Mouse (Mus musculus) limb, embryonic 11.5 days (tissue): Measurements from ENCODE around the gene Clk3. TPM values are rescaled to one million over a fixed set of nuclear protein-coding genes. Genes with fewer than 3 reads are reported as not detected.
A peak's percentile ranks its signal among the peaks of the same experiment; 100 is the strongest.

Experiments used
- ATAC-seq: fragments of 200-750 bp; cut with Nextera tagmentation; 2 replicates; pipeline ENCODE4 v1.8.0; 2017; ENCODE audit warnings: low read depth; ENCODE audit not compliant: insufficient number of reproducible peaks, low FRiP score, low TSS enrichment
- DNase-seq: peaks from one replicate; pipeline ENCODE4 v3.0.0-alpha.2; 2015; ENCODE audit warnings: low spot score
- H3K27ac ChIP-seq: fragments of 300-500 bp; sonication (generic); replicated peaks from 2 replicates; pipeline ENCODE4 v1.5.1; 2014; ENCODE audit warnings: low read depth, mild to moderate bottlenecking, low read length
- H3K27me3 ChIP-seq: fragments of 300-500 bp; sonication (generic); 2 replicates; pipeline ENCODE4 v1.6.1; 2014; ENCODE audit warnings: mild to moderate bottlenecking, low read length, mixed read lengths; ENCODE audit not compliant: control insufficient read depth, insufficient read depth
- H3K36me3 ChIP-seq: fragments of 300-500 bp; sonication (generic); 2 replicates; pipeline ENCODE4 v1.6.1; 2014; ENCODE audit warnings: mild to moderate bottlenecking, low read length, moderate library complexity, mixed read lengths; ENCODE audit not compliant: control insufficient read depth, insufficient read depth
- H3K4me1 ChIP-seq: fragments of 300-500 bp; sonication (generic); 2 replicates; pipeline ENCODE4 v1.6.1; 2014; ENCODE audit warnings: low read length, mixed read lengths; ENCODE audit not compliant: control insufficient read depth, insufficient read depth
- H3K4me2 ChIP-seq: fragments of 300-500 bp; sonication (generic); 2 replicates; pipeline ENCODE4 v1.6.1; 2014; ENCODE audit warnings: low read depth, mild to moderate bottlenecking, moderate library complexity; ENCODE audit not compliant: severe bottlenecking
- H3K4me3 ChIP-seq: fragments of 300-500 bp; sonication (generic); 2 replicates; pipeline ENCODE4 v1.5.1; 2014; ENCODE audit warnings: low read depth, low read length
- H3K9ac ChIP-seq: fragments of 300-500 bp; sonication (generic); 2 replicates; pipeline ENCODE4 v1.6.1; 2014; ENCODE audit warnings: mild to moderate bottlenecking, low read length
- H3K9me3 ChIP-seq: fragments of 300-500 bp; sonication (generic); 2 replicates; pipeline ENCODE4 v1.6.1; 2016; ENCODE audit warnings: low read length; ENCODE audit not compliant: control insufficient read depth
- WGBS: fragments of 180-500 bp; shearing (Covaris S2); extraction: QIAGEN DNeasy Blood & Tissue Kit; methylation state at CpG from one replicate; pipeline ENCODE4 v1.1.7; 2014; 5-methylcytosine and 5-hydroxymethylcytosine counted together
- polyA plus RNA-seq: library from polyadenylated mRNA; unstranded; fragments of >200 nt; fragmentation: Nextera tagmentation; extraction: Ambion mirVana; gene quantifications from 2 replicates; pipeline ENCODE4 v1.2.1, GENCODE M21; 2014

Gene Clk3
- polyA plus RNA-seq: 69.4 and 72.2 TPM in 2 replicates

DNA sequence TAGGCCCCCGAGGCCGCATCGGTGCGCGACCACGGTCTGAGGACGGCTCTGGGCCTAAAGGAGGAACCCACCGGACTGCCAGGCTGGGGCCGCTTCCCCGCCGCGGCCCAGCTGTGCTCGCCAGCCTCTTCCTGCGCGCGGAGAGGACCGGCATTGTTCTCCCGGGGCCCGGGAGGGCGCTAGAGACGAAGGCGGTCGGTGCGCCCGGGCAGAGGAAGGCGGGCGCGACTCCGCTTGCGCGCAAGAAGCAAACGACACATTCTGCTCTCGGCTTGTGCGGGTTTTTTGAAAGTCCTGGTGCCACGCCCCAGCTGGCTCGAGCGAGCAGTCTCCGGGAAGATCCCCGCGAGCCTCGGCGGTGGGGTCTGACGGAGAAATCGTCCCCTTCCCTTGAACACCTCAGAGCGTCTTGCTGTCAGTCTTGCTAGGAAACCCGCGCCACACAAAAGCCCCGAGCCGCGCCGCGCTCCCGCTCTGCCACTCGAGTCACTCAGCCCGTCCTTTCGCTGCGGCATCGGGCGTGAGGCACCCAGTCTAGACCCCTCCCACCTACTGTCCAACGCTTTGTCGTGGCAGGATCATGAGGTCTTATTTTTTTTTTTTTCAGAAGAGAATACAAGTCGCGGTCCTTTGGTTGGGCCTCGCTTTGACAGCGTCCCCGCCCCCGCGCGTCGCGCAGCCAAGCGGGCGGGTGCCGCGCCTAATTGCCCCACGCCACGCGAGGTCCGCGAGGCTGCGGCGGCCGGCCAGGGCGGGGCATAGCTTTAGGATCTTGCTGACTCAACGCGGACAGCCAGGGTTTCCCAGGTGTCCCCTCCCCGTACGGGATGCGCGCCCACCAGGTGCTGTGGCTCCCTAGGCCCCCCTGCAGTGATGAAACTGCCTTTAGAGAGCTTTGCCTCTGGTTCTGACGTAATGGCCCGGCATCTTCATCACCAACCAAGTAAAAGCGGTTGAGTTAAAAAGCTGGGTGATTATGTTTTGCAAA lies at the start of gene Clk3:
Gene Clk3, minus strand, starts transcription at position 497 of the 988 bp plus-strand sequence.
- Histone ChIP-seq H3K4me1 (peaks cover 21% of the 10 kb centered on the region), H3K9me3 (no peaks in the 10 kb centered on the region), H3K27me3 (no peaks in the 10 kb centered on the region), H3K36me3 (peaks cover under 1% of the 10 kb centered on the region; the same call in 1 of the 2 replicates), H3K27ac (peak within 1 kb of the TSS; percentile 96), H3K4me3 (peak within 1 kb of the TSS; percentile 93), H3K9ac (peak within 1 kb of the TSS; percentile 90), H3K4me2 (peak within 1 kb of the TSS; percentile 97)
- ATAC-seq: peak; percentile 53; the same call in 1 of the 2 replicates
- peak; percentile 75 for DNase-seq
- WGBS: under 1% methylated on average over 93 of the region's 93 CpGs

DNA sequence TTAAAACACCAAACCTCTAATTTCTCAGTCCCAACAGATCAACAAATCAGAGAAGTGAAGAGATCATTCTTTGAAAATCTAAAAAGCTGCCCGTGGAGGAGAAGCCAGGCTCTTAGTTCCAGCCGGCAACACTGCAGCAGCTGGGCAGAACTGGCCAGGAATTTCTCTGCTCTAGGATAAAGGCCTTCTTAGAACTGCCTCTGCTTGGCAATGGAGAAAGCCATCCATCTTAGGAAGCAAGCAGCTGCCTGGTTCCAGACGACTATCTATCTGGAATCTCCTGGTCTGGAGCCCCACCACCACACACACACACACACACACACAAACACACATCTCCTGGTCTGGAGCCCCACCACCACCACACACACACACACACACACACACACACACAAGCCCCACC lies 49.2 kb upstream of the Clk3 start:
- no peak overlapping the region; the same call in 1 of the 2 replicates for H3K27ac ChIP-seq
- peaks cover 78% of the 10 kb centered on the region for H3K4me1 ChIP-seq
- DNase-seq (no peak), ATAC-seq (no peak)
- H3K4me2 ChIP-seq: no peak overlapping the region
- no peaks in the 10 kb centered on the region for H3K27me3 ChIP-seq
- H3K9me3 ChIP-seq: no peaks in the 10 kb centered on the region
- 7% methylated on average over 3 of the region's 3 CpGs for WGBS
- H3K36me3 ChIP-seq: no peaks in the 10 kb centered on the region
- no peak overlapping the region for H3K9ac ChIP-seq
- no peak overlapping the region for H3K4me3 ChIP-seq

DNA sequence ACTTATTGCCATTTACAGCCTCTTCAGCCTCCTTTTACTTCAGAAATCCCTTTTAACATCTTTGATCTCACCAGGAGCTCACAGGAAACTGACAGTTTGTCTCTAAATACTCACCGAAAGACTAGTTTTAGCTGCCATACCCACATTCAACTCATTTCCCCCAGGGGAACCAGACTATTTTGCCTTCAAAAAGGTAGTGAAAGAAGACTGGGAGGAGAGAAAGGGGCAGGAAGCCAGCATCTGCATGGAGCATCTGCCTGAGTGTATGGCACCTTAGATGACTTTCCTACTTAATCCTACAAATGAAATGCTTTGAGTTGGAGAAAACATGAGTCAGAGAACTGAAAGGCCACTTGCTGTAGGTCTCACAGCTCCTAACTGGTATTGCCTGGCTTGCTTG lies 48.4 kb upstream of the Clk3 start:
- 11% methylated on average over 1 of the region's 1 CpGs for WGBS
- H3K9me3 ChIP-seq: no peaks in the 10 kb centered on the region
- H3K27me3 ChIP-seq: no peaks in the 10 kb centered on the region
- DNase-seq (no peak), ATAC-seq (no peak)
- H3K27ac ChIP-seq: no peak overlapping the region
- H3K36me3 ChIP-seq: peaks cover 2% of the 10 kb centered on the region; the same call in 1 of the 2 replicates
- H3K4me2 ChIP-seq: no peak overlapping the region
- H3K4me1 ChIP-seq: peaks cover 87% of the 10 kb centered on the region
- H3K9ac ChIP-seq: no peak overlapping the region
- H3K4me3 ChIP-seq: no peak overlapping the region

DNA sequence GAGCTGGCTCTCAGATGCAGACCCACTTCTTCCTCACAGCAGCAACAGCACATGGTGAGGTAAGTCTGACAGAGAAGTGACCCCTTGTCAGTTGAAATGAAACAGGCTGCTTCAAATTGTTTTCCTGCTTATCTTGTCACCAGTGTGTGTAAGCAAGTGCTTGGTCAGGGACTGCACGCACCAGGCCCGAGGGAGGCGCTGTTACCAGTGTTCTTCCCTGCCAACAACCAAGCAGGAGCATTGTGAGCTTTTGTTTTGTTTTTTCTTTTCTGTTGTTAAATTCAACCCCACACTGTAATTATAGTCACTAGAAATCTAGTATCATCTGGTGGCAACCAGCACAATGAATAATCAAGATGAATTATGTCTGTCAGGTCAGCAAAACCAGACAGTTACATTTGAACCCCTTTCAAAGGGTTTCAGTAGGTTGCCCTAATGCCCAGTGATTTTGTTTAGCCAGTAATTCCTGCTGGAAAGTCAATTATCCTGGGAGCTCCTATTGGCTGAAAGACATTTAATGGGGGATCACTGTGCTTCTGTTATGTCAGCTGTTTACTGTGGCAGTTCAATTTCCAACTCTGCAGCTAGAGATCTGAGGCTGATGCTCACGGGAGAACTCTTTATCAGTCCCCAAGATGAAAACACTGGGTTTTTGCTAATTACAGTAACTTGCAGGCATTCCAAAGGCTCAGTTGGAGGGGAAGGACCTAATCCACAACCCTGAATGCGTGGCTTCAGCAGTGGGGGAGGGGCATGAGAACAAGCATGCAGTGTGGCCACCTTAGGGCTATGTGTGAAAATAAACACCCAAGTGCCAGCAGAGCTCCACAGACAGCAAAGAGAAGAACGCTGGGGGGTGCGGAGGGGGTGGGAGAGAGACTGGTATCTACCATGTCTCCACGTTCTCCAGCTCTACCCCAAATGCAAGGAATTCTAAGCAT lies 46.4 kb upstream of the Clk3 start:
- H3K4me2 ChIP-seq: 0 out of 2 replicates have a peak overlapping the region, but pooled peaks have one; percentile 13
- H3K9ac ChIP-seq: no peak overlapping the region; the same call in 1 of the 2 replicates
- ATAC-seq (no peak), DNase-seq (peak; percentile 56)
- peaks cover 2% of the 10 kb centered on the region; the same call in 1 of the 2 replicates for H3K36me3 ChIP-seq
- 9% methylated on average over 8 of the region's 8 CpGs for WGBS
- no peaks in the 10 kb centered on the region for H3K27me3 ChIP-seq
- H3K27ac ChIP-seq: 0 out of 2 replicates have a peak overlapping the region, but pooled peaks have one; percentile 36
- H3K9me3 ChIP-seq: no peaks in the 10 kb centered on the region
- H3K4me3 ChIP-seq: no peak overlapping the region
- H3K4me1 ChIP-seq: peaks cover 92% of the 10 kb centered on the region

DNA sequence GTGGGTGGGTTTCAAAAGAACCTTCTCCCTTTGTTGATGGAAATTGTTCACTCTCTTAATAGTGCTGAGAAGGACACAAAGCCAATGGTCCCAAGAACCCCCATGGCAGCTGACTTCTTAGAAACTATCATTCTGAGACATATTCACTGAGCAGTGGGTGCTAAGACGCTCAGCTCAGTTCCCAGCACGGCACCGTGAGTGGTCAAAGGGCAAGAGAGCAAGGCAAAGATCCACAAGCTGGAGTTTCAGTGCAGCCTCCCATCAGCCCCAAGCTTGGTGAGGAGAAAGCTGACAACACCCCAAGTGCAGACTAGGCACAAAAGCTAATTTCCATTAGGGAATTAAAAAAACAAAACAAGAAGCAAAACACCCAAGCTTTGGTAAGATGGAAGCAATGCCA lies 45.0 kb upstream of the Clk3 start:
- no peaks in the 10 kb centered on the region for H3K9me3 ChIP-seq
- no peak for ATAC-seq
- WGBS: 75% methylated on average over 3 of the region's 3 CpGs

DNA sequence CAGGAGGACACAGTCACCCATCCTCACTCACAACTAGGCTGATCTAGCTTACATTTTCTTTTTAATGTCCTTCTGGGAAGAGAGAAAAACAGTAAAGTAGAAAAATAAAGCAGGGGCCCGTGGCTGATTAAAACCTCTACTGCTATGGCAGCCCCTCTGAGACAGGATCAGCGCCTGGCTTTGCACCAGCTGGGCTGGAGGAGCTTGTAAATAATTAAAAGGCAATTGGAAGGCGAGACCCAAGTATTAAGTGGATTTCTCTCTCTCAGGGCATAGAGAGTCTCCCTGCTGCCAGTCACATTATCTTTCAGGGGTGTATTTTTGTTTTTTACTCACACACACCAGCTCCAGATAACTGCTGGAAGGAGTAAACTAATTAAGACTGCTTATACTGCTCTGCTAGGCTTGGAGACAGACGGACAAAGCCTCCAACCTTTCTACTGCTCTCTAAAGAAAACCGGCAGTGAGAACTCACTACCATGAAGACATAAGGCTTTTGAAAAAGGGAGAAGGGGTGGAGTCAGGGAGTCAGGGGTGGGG lies 43.2 kb upstream of the Clk3 start:
- peak overlapping the region; percentile 37; the same call in 1 of the 2 replicates for H3K27ac ChIP-seq
- no peaks in the 10 kb centered on the region for H3K9me3 ChIP-seq
- ATAC-seq (no peak), DNase-seq (no peak)
- H3K4me3 ChIP-seq: no peak overlapping the region
- no peak overlapping the region for H3K4me2 ChIP-seq
- peaks cover 79% of the 10 kb centered on the region for H3K4me1 ChIP-seq
- H3K27me3 ChIP-seq: no peaks in the 10 kb centered on the region
- peaks cover 2% of the 10 kb centered on the region; the same call in 1 of the 2 replicates for H3K36me3 ChIP-seq
- 23% methylated on average over 5 of the region's 5 CpGs for WGBS
- no peak overlapping the region for H3K9ac ChIP-seq

More for the DNA sequence above, 45.0 kb upstream of the Clk3 start:
- Histone ChIP-seq H3K4me1 (peaks cover 92% of the 10 kb centered on the region), H3K36me3 (peaks cover 2% of the 10 kb centered on the region; the same call in 1 of the 2 replicates), H3K4me3 (no peak overlapping the region), H3K27me3 (no peaks in the 10 kb centered on the region), H3K9ac (no peak overlapping the region), H3K4me2 (no peak overlapping the region), H3K27ac (no peak overlapping the region)
- DNase-seq: no peak

DNA sequence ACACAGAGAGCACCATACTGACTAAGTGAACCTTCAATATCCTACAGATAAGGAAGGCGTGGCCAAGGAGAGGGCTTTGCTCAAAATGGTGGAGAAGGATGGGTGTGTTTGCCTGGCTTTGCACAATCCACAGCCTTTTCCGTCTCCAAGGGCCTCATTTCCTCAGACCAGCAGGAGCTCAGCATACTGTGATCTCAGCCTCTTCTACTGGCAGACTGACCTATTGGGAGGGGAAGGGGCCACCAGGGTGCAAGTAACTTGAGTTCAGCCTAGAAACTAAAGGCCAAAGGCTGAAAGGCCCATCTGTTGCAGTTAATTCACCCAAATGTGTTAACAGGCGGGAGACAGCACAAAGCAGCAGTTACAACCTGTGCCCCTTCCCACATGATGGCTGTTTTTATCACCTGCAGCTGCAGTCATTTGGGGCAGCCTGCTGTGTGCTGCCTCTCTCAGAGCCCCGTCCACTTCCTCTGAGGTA lies 41.6 kb upstream of the Clk3 start:
- H3K4me1 ChIP-seq: peaks cover 75% of the 10 kb centered on the region
- WGBS: 18% methylated on average over 4 of the region's 4 CpGs
- H3K9ac ChIP-seq: no peak overlapping the region

More for the DNA sequence above, 41.6 kb upstream of the Clk3 start:
- Histone ChIP-seq H3K9me3 (no peaks in the 10 kb centered on the region), H3K27ac (peak overlapping the region; percentile 75), H3K4me3 (no peak overlapping the region), H3K27me3 (no peaks in the 10 kb centered on the region), H3K4me2 (0 out of 2 replicates have a peak overlapping the region, but pooled peaks have one; percentile 7), H3K36me3 (peaks cover 2% of the 10 kb centered on the region; the same call in 1 of the 2 replicates)
- DNase-seq (peak; percentile 79), ATAC-seq (peak; percentile 76)
